Mouse (Mus musculus) liver, embryonic 12.5 days (tissue): Measurements from ENCODE around the gene Zfp369. TPM values are rescaled to one million over a fixed set of nuclear protein-coding genes. Genes with fewer than 3 reads are reported as not detected.

Source experiments
- ATAC-seq: fragments of 200-750 bp; cut with Nextera tagmentation; 2 replicates; pipeline ENCODE4 v1.8.0; 2017; ENCODE audit warnings: moderate number of reproducible peaks, mild to moderate bottlenecking, moderate library complexity
- H3K27ac ChIP-seq: fragments of 300-500 bp; sonication (generic); 2 replicates; pipeline ENCODE4 v1.5.1; 2016; ENCODE audit warnings: mild to moderate bottlenecking
- H3K27me3 ChIP-seq: fragments of 300-500 bp; sonication (generic); replicated peaks from 2 replicates; pipeline ENCODE4 v1.6.1; 2016; ENCODE audit warnings: mild to moderate bottlenecking, moderate library complexity
- H3K36me3 ChIP-seq: fragments of 300-500 bp; sonication (generic); 2 replicates; pipeline ENCODE4 v1.6.1; 2016; ENCODE audit warnings: mild to moderate bottlenecking, moderate library complexity
- H3K4me1 ChIP-seq: fragments of 300-500 bp; sonication (generic); 2 replicates; pipeline ENCODE4 v1.6.1; 2016
- H3K4me2 ChIP-seq: fragments of 300-500 bp; sonication (generic); 2 replicates; pipeline ENCODE4 v1.6.1; 2016; ENCODE audit warnings: mild to moderate bottlenecking, moderate library complexity
- H3K4me3 ChIP-seq: fragments of 300-500 bp; sonication (generic); 2 replicates; pipeline ENCODE4 v1.5.1; 2016; ENCODE audit warnings: mild to moderate bottlenecking, moderate library complexity
- H3K9ac ChIP-seq: fragments of 300-500 bp; sonication (generic); 2 replicates; pipeline ENCODE4 v1.6.1; 2016; ENCODE audit warnings: mild to moderate bottlenecking, moderate library complexity
- H3K9me3 ChIP-seq: fragments of 300-500 bp; sonication (generic); replicated peaks from 2 replicates; pipeline ENCODE4 v1.6.1; 2016; ENCODE audit warnings: mild to moderate bottlenecking, moderate library complexity
- WGBS: fragments of 180-500 bp; shearing (Covaris S2); methylation state at CpG from one replicate; pipeline ENCODE4 v1.1.7; 2016; ENCODE audit not compliant: insufficient replicate concordance; 5-methylcytosine and 5-hydroxymethylcytosine counted together
- polyA plus RNA-seq: library from polyadenylated mRNA; unstranded; fragments of >200 nt; fragmentation: Nextera tagmentation; extraction: Ambion mirVana; gene quantifications from 2 replicates; pipeline ENCODE4 v1.2.1, GENCODE M21; 2016

Zfp369 gene
- 6.0 and 6.4 TPM in 2 replicates for polyA plus RNA-seq

DNA sequence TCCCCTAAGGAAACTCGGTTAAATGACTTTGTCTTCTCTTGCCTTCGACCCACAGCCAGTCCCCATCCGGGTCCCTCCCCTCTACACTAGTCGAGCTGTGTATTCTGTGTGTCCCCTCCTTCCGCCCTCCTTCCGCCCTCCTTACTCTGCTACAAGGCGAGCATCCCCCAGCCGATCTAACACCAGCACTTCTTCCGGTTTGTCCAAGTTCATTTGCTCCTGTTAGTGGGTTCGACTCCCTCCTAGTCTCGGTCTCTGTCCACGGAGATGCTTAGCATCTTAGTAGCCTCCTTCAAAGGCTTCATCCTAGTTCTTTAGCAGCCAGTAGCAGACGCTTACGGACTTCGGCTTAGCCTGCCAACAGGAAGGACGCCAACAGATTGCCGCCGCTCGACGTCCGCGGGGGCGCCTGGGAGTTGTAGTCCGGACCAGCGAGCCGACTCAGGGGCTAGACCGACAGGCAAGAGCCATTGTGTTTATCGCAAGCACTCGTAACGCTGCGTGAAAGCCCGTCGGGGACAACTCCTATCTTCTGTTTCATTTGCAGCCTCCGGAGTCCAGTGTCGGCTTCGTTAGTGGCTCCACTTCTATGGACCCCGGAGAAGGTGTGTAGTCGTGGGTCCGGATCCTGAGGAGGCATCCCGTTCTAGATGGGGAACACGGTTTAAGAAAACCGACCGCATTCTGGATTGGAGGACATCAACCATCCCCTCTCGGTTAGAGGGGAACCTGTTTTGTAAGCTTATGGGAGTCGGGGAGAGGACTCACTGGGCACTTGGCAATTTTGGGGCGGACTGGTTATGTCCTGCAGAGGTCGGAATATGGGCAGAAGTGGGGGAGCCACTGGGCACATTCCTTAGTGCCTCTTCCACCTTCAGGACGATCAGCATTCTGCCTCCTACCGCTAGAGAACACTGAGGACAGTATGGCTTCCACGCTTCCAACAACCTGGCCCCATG, at the start of gene Zfp369:
TSS of gene Zfp369 (plus strand) at position 432 of the 959 bp plus-strand sequence.
- no peaks in the 10 kb centered on the region for H3K9me3 ChIP-seq
- H3K4me3 ChIP-seq, result peak within 1 kb of the TSS; percentile 77
- peaks cover 9% of the 10 kb centered on the region for H3K36me3 ChIP-seq
- under 1% methylated on average over 50 of the region's 50 CpGs for WGBS
- peaks cover 21% of the 10 kb centered on the region for H3K4me1 ChIP-seq
- H3K27ac ChIP-seq, result peak within 1 kb of the TSS; percentile 86
- H3K9ac ChIP-seq, result peak within 1 kb of the TSS; percentile 79
- ATAC-seq, result peak; percentile 98
- H3K4me2 ChIP-seq, result peak within 1 kb of the TSS; percentile 79
- H3K27me3 ChIP-seq, result no peaks in the 10 kb centered on the region

DNA sequence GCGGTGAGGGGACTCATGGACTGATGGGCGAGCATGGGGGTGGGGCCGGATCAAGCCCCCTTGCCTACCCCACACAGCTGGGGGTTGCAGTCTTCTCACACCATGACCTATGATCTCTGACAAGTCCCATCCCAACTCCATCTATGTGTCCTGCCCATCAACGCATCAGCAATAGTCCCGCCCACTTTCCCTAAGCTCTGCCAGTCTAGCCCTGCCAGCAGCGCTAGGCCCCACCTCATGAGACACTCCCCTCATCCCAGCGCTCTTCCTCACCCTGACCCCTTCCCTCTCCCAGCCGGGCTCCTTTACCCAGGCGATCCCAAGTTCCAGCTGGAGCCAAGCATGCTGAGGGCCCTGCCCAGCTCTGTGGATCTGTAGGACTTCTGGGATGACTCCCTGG, 41.4 kb upstream of the Zfp369 start:
- 59% methylated on average over 9 of the region's 9 CpGs for WGBS

DNA sequence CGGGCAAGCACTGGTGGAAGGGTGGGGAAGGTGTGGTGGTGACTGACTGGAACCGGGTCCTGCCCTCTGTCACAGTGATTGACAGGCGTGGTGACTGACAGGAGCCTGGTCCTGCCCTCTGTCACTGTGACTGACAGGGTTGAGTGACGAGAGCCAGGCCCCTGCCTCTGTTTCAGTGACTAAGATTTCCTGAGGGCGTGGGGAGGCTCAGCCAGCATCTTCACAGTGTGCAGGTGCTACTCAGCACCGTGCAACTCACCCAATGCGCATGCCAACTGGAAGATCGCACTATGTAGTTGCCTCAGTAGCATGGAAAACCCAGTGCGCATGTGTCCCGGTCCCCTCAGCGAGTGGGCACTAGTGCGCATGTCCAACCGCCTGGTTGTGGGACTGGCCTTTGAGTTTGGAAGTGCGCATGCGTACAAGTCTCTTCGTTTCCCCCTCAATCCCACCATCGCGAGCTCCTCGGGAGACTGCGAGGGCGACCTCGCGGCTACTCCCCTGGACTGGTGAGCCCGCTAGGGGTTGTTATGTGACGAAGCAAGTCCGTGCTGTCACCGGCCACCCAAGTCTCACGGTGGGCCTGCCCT, 38.0 kb upstream of the Zfp369 start:
- peaks cover 14% of the 10 kb centered on the region for H3K36me3 ChIP-seq
- WGBS, result under 1% methylated on average over 28 of the region's 28 CpGs
- no peaks in the 10 kb centered on the region for H3K27me3 ChIP-seq
- H3K9ac ChIP-seq, result peak overlapping the region; percentile 85
- 0 out of 2 replicates have a peak, but pooled peaks cover 5% of the 10 kb centered on the region for H3K9me3 ChIP-seq
- H3K27ac ChIP-seq, result peak overlapping the region; percentile 88
- H3K4me1 ChIP-seq, result peaks cover 25% of the 10 kb centered on the region
- H3K4me2 ChIP-seq, result peak overlapping the region; percentile 99
- ATAC-seq, result peak; percentile 90
- peak overlapping the region; percentile 91 for H3K4me3 ChIP-seq

More for the DNA sequence above, 41.4 kb upstream of the Zfp369 start:
- H3K4me1 ChIP-seq, result peaks cover 12% of the 10 kb centered on the region
- no peak overlapping the region for H3K4me2 ChIP-seq
- no peak for ATAC-seq
- H3K36me3 ChIP-seq, result no peaks in the 10 kb centered on the region
- H3K27me3 ChIP-seq, result no peaks in the 10 kb centered on the region
- H3K27ac ChIP-seq, result no peak overlapping the region
- 0 out of 2 replicates have a peak, but pooled peaks cover 3% of the 10 kb centered on the region for H3K9me3 ChIP-seq
- H3K9ac ChIP-seq, result no peak overlapping the region
- H3K4me3 ChIP-seq, result no peak overlapping the region

GRCm38 (mm10) chr13:65241099-65241626, 37.5 kb upstream of the Zfp369 start:
- peak; percentile 76 for ATAC-seq
- H3K36me3 ChIP-seq, result peaks cover 20% of the 10 kb centered on the region
- peaks cover 25% of the 10 kb centered on the region for H3K4me1 ChIP-seq
- H3K9me3 ChIP-seq, result peaks cover 11% of the 10 kb centered on the region; the same call in 1 of the 2 replicates
- H3K9ac ChIP-seq, result peak overlapping the region; percentile 85
- H3K27me3 ChIP-seq, result no peaks in the 10 kb centered on the region
- H3K27ac ChIP-seq, result peak overlapping the region; percentile 88
- WGBS, result under 1% methylated on average over 45 of the region's 45 CpGs
- peak overlapping the region; percentile 99 for H3K4me2 ChIP-seq
- H3K4me3 ChIP-seq, result peak overlapping the region; percentile 91

DNA sequence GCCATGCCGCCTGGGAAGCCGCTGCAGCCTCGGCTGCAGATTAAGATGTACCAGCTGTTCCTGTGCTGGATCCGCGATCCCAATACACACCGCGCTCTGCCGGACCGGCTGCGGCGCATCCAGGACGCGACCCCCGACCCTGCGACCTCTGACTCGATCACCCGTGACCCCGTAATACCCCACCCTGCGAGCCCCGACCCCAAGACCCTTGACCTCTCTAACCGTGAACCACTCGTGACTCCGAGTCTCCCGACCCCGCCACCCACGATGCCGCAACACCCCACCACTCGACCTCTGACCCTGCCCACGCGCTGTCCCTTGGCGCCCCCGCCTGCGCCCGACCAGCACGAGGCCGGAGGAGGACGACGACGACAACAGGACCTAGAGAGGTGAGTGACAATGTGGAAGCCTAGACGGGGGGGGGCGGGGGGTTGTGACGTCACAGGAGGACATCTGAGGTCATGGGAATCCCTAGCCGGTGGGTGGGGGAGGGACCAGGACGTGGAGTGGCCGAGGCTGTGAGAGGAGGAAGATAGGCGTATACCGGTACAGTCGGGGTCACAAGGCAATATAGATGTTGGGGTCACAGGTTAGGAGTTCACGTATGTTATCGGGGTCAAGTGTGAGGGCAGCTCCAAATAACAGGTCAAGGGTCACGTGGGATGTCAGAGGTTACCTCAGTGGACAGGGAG, 36.8 kb upstream of the Zfp369 start:
- Histone ChIP-seq H3K4me2 (peak overlapping the region; percentile 99), H3K4me1 (peaks cover 25% of the 10 kb centered on the region), H3K9ac (peak overlapping the region; percentile 85), H3K9me3 (peaks cover 11% of the 10 kb centered on the region; the same call in 1 of the 2 replicates), H3K4me3 (peak overlapping the region; percentile 91), H3K36me3 (peaks cover 23% of the 10 kb centered on the region), H3K27me3 (no peaks in the 10 kb centered on the region), H3K27ac (peak overlapping the region; percentile 88)
- peak; percentile 14; the same call in 1 of the 2 replicates for ATAC-seq
- WGBS, result 2% methylated on average over 51 of the region's 51 CpGs

- Histone ChIP-seq H3K4me1 (peaks cover 25% of the 10 kb centered on the region), H3K9ac (peak overlapping the region; percentile 85), H3K9me3 (peaks cover 10% of the 10 kb centered on the region; the same call in 1 of the 2 replicates), H3K4me3 (peak overlapping the region; percentile 91), H3K4me2 (peak overlapping the region; percentile 99), H3K27me3 (no peaks in the 10 kb centered on the region), H3K27ac (no peak overlapping the region), H3K36me3 (peaks cover 27% of the 10 kb centered on the region)
- 15% methylated on average over 27 of the region's 27 CpGs for WGBS
- no peak for ATAC-seq
Measured at GRCm38 (mm10) chr13:65242319-65242787, 36.3 kb upstream of the Zfp369 start.

GRCm38 (mm10) chr13:65243273-65243672, 35.3 kb upstream of the Zfp369 start:
- no peak for ATAC-seq
- Histone ChIP-seq H3K4me1 (peaks cover 25% of the 10 kb centered on the region), H3K27me3 (no peaks in the 10 kb centered on the region), H3K27ac (no peak overlapping the region), H3K36me3 (peaks cover 36% of the 10 kb centered on the region), H3K4me3 (no peak overlapping the region), H3K9me3 (peaks cover 14% of the 10 kb centered on the region; the same call in 1 of the 2 replicates), H3K4me2 (no peak overlapping the region), H3K9ac (no peak overlapping the region)
- WGBS, result 84% methylated on average over 4 of the region's 4 CpGs

DNA sequence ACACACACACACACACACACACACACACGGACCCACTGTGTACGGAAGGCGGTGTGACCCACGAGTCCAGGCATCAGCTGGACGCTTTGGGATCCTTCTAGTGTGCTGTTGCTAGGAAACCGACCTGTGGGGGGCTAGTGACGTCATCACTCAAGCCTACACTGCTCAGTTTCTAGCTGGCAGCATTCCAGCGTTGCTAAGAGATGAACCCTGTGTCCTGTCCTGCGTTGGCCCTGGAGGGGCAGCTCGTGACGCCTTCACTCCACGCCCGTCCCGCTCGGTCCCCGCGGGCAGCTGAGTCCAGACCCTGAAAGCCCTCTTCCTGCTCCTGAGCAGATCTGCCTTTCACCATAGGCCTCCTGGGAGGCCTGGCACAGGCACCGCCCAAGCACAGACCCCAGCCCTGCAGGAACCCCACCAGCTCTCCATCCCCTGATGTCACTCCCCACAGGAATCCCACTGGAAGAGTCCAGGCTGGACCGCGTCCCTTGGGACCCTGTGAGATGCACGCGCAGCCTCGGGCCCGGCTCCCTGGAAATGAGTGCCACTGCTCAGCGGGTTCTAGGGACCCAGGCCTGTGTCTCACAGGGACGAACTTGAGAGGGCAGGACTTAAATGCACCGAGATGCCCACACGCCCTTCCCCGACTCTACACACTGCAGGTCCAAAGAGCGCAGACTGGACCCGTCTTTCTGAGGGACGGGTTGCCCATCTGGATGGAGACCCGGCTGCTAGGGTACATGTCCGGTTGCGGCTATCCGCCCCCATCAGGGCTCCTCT, 20.2 kb upstream of the Zfp369 start:
- ATAC-seq, result peak; percentile 54
- Histone ChIP-seq H3K9ac (no peak overlapping the region), H3K27ac (no peak overlapping the region), H3K4me3 (no peak overlapping the region), H3K9me3 (peaks cover 41% of the 10 kb centered on the region), H3K4me2 (peak overlapping the region; percentile 15), H3K27me3 (peaks cover 27% of the 10 kb centered on the region), H3K4me1 (no peaks in the 10 kb centered on the region), H3K36me3 (peaks cover 36% of the 10 kb centered on the region)
- 22% methylated on average over 36 of the region's 36 CpGs for WGBS

GRCm38 (mm10) chr13:65259239-65259638, 19.4 kb upstream of the Zfp369 start, which contains the start of gene Gm10775:
Gene Gm10775, plus strand, starts transcription at chr13:65259539.
- no peaks in the 10 kb centered on the region for H3K4me1 ChIP-seq
- peaks cover 42% of the 10 kb centered on the region for H3K36me3 ChIP-seq
- no peak within 1 kb of the TSS for H3K27ac ChIP-seq
- H3K9me3 ChIP-seq, result peaks cover 41% of the 10 kb centered on the region
- 35% methylated on average over 29 of the region's 29 CpGs for WGBS
- H3K4me3 ChIP-seq, result no peak within 1 kb of the TSS
- peak within 1 kb of the TSS; percentile 15 for H3K4me2 ChIP-seq
- no peak within 1 kb of the TSS for H3K9ac ChIP-seq
- no peak for ATAC-seq
- peaks cover 27% of the 10 kb centered on the region for H3K27me3 ChIP-seq

- Histone ChIP-seq H3K36me3 (peaks cover 47% of the 10 kb centered on the region), H3K4me3 (no peak overlapping the region), H3K27ac (no peak overlapping the region), H3K4me2 (no peak overlapping the region), H3K27me3 (peaks cover 25% of the 10 kb centered on the region), H3K4me1 (no peaks in the 10 kb centered on the region), H3K9me3 (peaks cover 40% of the 10 kb centered on the region), H3K9ac (no peak overlapping the region)
- ATAC-seq, result no peak
- WGBS, result 80% methylated on average over 5 of the region's 5 CpGs
Measured at GRCm38 (mm10) chr13:65262086-65262485, 16.5 kb upstream of the Zfp369 start.
